7 mouse cellular contexts compared by ENCODE assay signal in genomic region chr11:117320482-117320881, GRCm38 (mm10).
DNase-seq lines count a peak whose midpoint lies in the region; ATAC-seq lines count a peak whose summit lies in the region.

No protein-coding gene starts in this region.

- peaks cover 52% of the 10 kb centered on the region for H3K4me1 ChIP-seq in neural tube, embryonic 11.5 days (ENCODE audit: control insufficient read depth, insufficient read depth, low read length)
- peaks cover 98% of the 10 kb centered on the region for H3K4me1 ChIP-seq in embryonic facial prominence, embryonic 15.5 days
- H3K4me1 ChIP-seq in liver, embryonic 13.5 days (replicated peaks), result peaks cover 95% of the 10 kb centered on the region
- peaks cover 66% of the 10 kb centered on the region for H3K4me1 ChIP-seq in stomach, embryonic 14.5 days (ENCODE audit: control insufficient read depth, insufficient read depth, low read length)

- WGBS in neural tube, embryonic 11.5 days, result 77% methylated on average over 3 of the region's 3 CpGs
- WGBS in embryonic facial prominence, embryonic 15.5 days, result 42% methylated on average over 3 of the region's 3 CpGs
- WGBS in liver, embryonic 13.5 days (ENCODE audit: insufficient replicate concordance), result 9% methylated on average over 3 of the region's 3 CpGs
- 54% methylated on average over 3 of the region's 3 CpGs for WGBS in stomach, embryonic 14.5 days

- DNase-seq in neural tube, embryonic 11.5 days (ENCODE audit: low spot score), result no peak
- no peak for DNase-seq in neural tube, embryonic 10.5 days (ENCODE audit: extremely low spot score, low spot score)
- DNase-seq in liver, embryonic 13.5 days, result no peak
- DNase-seq in Muller cell, postnatal 12 days (ENCODE audit: inconsistent ontology term), result no peak
- no peak for DNase-seq in kidney, adult 9 months

- H3K4me2 ChIP-seq in neural tube, embryonic 11.5 days (ENCODE audit: low read depth), result no peak overlapping the region; the same call in 1 of the 2 replicates
- peak overlapping the region; percentile 33; the same call in 1 of the 2 replicates for H3K4me2 ChIP-seq in embryonic facial prominence, embryonic 15.5 days (replicated peaks)
- H3K4me2 ChIP-seq in liver, embryonic 13.5 days, result peak overlapping the region; percentile 56
- no peak overlapping the region; the same call in 1 of the 2 replicates for H3K4me2 ChIP-seq in stomach, embryonic 14.5 days (replicated peaks; ENCODE audit: low read depth, low read length)

- peaks cover 2% of the 10 kb centered on the region; the same call in 1 of the 2 replicates for H3K36me3 ChIP-seq in neural tube, embryonic 11.5 days (ENCODE audit: control insufficient read depth, insufficient read depth, low read length)
- no peaks in the 10 kb centered on the region for H3K36me3 ChIP-seq in embryonic facial prominence, embryonic 15.5 days
- H3K36me3 ChIP-seq in liver, embryonic 13.5 days, result no peaks in the 10 kb centered on the region
- H3K36me3 ChIP-seq in stomach, embryonic 14.5 days (ENCODE audit: control insufficient read depth, insufficient read depth, low read length), result no peaks in the 10 kb centered on the region

- no peak overlapping the region for H3K4me3 ChIP-seq in neural tube, embryonic 11.5 days (ENCODE audit: low read depth, low read length)
- H3K4me3 ChIP-seq in embryonic facial prominence, embryonic 15.5 days (replicated peaks), result no peak overlapping the region
- H3K4me3 ChIP-seq in liver, embryonic 13.5 days (replicated peaks), result peak overlapping the region; percentile 19; the same call in 1 of the 2 replicates
- H3K4me3 ChIP-seq in stomach, embryonic 14.5 days (ENCODE audit: low read depth, low read length), result no peak overlapping the region

- peak overlapping the region; percentile 56; the same call in 1 of the 2 replicates for H3K27ac ChIP-seq in neural tube, embryonic 11.5 days (ENCODE audit: low read depth, low read length)
- peak overlapping the region; percentile 90 for H3K27ac ChIP-seq in embryonic facial prominence, embryonic 15.5 days (replicated peaks)
- peak overlapping the region; percentile 86 for H3K27ac ChIP-seq in liver, embryonic 13.5 days
- peak overlapping the region; percentile 90 for H3K27ac ChIP-seq in stomach, embryonic 14.5 days (ENCODE audit: low read length)

- no peaks in the 10 kb centered on the region for H3K27me3 ChIP-seq in neural tube, embryonic 11.5 days (ENCODE audit: control insufficient read depth, insufficient read depth, low read length)
- H3K27me3 ChIP-seq in embryonic facial prominence, embryonic 15.5 days, result no peaks in the 10 kb centered on the region
- H3K27me3 ChIP-seq in liver, embryonic 13.5 days, result no peaks in the 10 kb centered on the region
- no peaks in the 10 kb centered on the region for H3K27me3 ChIP-seq in stomach, embryonic 14.5 days (ENCODE audit: control insufficient read depth, insufficient read depth, low read length)

- no peaks in the 10 kb centered on the region for H3K9me3 ChIP-seq in neural tube, embryonic 11.5 days (ENCODE audit: control insufficient read depth, low read length)
- H3K9me3 ChIP-seq in embryonic facial prominence, embryonic 15.5 days (replicated peaks), result no peaks in the 10 kb centered on the region
- no peaks in the 10 kb centered on the region for H3K9me3 ChIP-seq in liver, embryonic 13.5 days (replicated peaks)
- H3K9me3 ChIP-seq in stomach, embryonic 14.5 days (ENCODE audit: control insufficient read depth, low read depth, low read length), result no peaks in the 10 kb centered on the region

- H3K9ac ChIP-seq in neural tube, embryonic 11.5 days (ENCODE audit: low read length), result no peak overlapping the region
- H3K9ac ChIP-seq in embryonic facial prominence, embryonic 15.5 days, result no peak overlapping the region
- H3K9ac ChIP-seq in liver, embryonic 13.5 days, result peak overlapping the region; percentile 49; the same call in 1 of the 2 replicates
- H3K9ac ChIP-seq in stomach, embryonic 14.5 days (replicated peaks; ENCODE audit: low read depth, low read length), result no peak overlapping the region

- no peak for ATAC-seq in neural tube, embryonic 11.5 days (ENCODE audit: insufficient read depth, low FRiP score, low TSS enrichment)
- no peak for ATAC-seq in embryonic facial prominence, embryonic 15.5 days (ENCODE audit: insufficient number of reproducible peaks, low FRiP score, low TSS enrichment, low read depth)
- peak; percentile 42; the same call in 1 of the 2 replicates for ATAC-seq in liver, embryonic 13.5 days (ENCODE audit: low read depth)
- ATAC-seq in stomach, embryonic 14.5 days (ENCODE audit: insufficient number of reproducible peaks, insufficient read depth, low FRiP score, low read depth), result no peak

Comparison
In these comparisons a context has a peak if more than half of its experiments do, and no peak if none do; other contexts are left out.
1. H3K4me2 ChIP-seq: peak in embryonic facial prominence, embryonic 15.5 days (single experiment) and liver, embryonic 13.5 days (single experiment); none in neural tube, embryonic 11.5 days (single experiment) and stomach, embryonic 14.5 days (single experiment).
2. Peak in every context shown above with its lines, with median percentiles within 50 percentile points of each other: H3K27ac ChIP-seq.